Mouse (Mus musculus) midbrain, embryonic 14.5 days (tissue): ENCODE measurements around the gene Galnt18. TPM values are rescaled to one million over a fixed set of nuclear protein-coding genes. Genes with fewer than 3 reads are reported as not detected.
A peak's percentile ranks its signal among the peaks of the same experiment; 100 is the strongest.

Source experiments
- ATAC-seq: fragments of 200-750 bp; cut with Nextera tagmentation; 2 replicates; pipeline ENCODE4 v1.8.0; 2017; ENCODE audit warnings: moderate number of reproducible peaks, moderate library complexity; ENCODE audit not compliant: low FRiP score, low TSS enrichment
- DNase-seq: peaks from one replicate; pipeline ENCODE4 v3.0.0-alpha.2; 2015
- H3K27ac ChIP-seq: fragments of 300-500 bp; sonication (generic); replicated peaks from 2 replicates; pipeline ENCODE4 v1.5.1; 2014; ENCODE audit warnings: mild to moderate bottlenecking, low read depth, low read length, moderate library complexity
- H3K27me3 ChIP-seq: fragments of 300-500 bp; sonication (generic); 2 replicates; pipeline ENCODE4 v1.6.1; 2014; ENCODE audit warnings: low read length, control low read depth, mixed read lengths; ENCODE audit not compliant: control insufficient read depth, insufficient read depth
- H3K36me3 ChIP-seq: fragments of 300-500 bp; sonication (generic); 2 replicates; pipeline ENCODE4 v1.6.1; 2014; ENCODE audit warnings: low read length, control low read depth; ENCODE audit not compliant: control insufficient read depth, insufficient read depth
- H3K4me1 ChIP-seq: fragments of 300-500 bp; sonication (generic); 2 replicates; pipeline ENCODE4 v1.6.1; 2014; ENCODE audit warnings: mild to moderate bottlenecking, antibody characterized with exemption, low read length, control low read depth; ENCODE audit not compliant: control insufficient read depth, insufficient read depth
- H3K4me2 ChIP-seq: fragments of 300-500 bp; sonication (generic); 2 replicates; pipeline ENCODE4 v1.6.1; 2014; ENCODE audit warnings: mild to moderate bottlenecking, low read length, moderate library complexity
- H3K4me3 ChIP-seq: fragments of 300-500 bp; sonication (generic); replicated peaks from 2 replicates; pipeline ENCODE4 v1.5.1; 2014; ENCODE audit warnings: low read depth, low read length
- H3K9ac ChIP-seq: fragments of 300-500 bp; sonication (generic); replicated peaks from 2 replicates; pipeline ENCODE4 v1.6.1; 2014; ENCODE audit warnings: mild to moderate bottlenecking, low read length, moderate library complexity
- H3K9me3 ChIP-seq: fragments of 300-500 bp; sonication (generic); 2 replicates; pipeline ENCODE4 v1.6.1; 2016; ENCODE audit warnings: low read length, control low read depth, mixed read lengths; ENCODE audit not compliant: control insufficient read depth
- WGBS: fragments of 180-500 bp; shearing (Covaris S2); extraction: QIAGEN DNeasy Blood & Tissue Kit; methylation state at CpG from one replicate; pipeline ENCODE4 v1.1.7; 2014; 5-methylcytosine and 5-hydroxymethylcytosine counted together
- polyA plus RNA-seq: library from polyadenylated mRNA; unstranded; fragments of >200 nt; fragmentation: Nextera tagmentation; extraction: Ambion mirVana; gene quantifications from 2 replicates; pipeline ENCODE4 v1.2.1, GENCODE M21; 2014

Gene Galnt18
- polyA plus RNA-seq, 1 experiment from 2014 or later = 11.9 TPM

GRCm38 (mm10) chr7:111600756-111601155 is 179.0 kb downstream of the Galnt18 start:
- DNase-seq (peak; percentile 39), ATAC-seq (no peak)
- Histone ChIP-seq H3K4me1 (no peaks in the 10 kb centered on the region), H3K9ac (no peak overlapping the region), H3K9me3 (no peaks in the 10 kb centered on the region), H3K4me3 (no peak overlapping the region), H3K4me2 (no peak overlapping the region), H3K36me3 (no peaks in the 10 kb centered on the region), H3K27me3 (no peaks in the 10 kb centered on the region), H3K27ac (no peak overlapping the region)
- WGBS = 43% methylated on average over 6 of the region's 6 CpGs

GRCm38 (mm10) chr7:111593680-111594079 is 186.1 kb downstream of the Galnt18 start:
- ATAC-seq = no peak
- H3K9ac ChIP-seq = no peak overlapping the region
- no peak overlapping the region for H3K4me2 ChIP-seq
- 0 out of 2 replicates have a peak, but pooled peaks cover 3% of the 10 kb centered on the region for H3K4me1 ChIP-seq
- no peaks in the 10 kb centered on the region for H3K9me3 ChIP-seq
- 80% methylated on average over 6 of the region's 6 CpGs for WGBS
- no peaks in the 10 kb centered on the region for H3K27me3 ChIP-seq
- DNase-seq = no peak
- 0 out of 2 replicates have a peak overlapping the region, but pooled peaks have one; percentile 32 for H3K27ac ChIP-seq
- no peak overlapping the region for H3K4me3 ChIP-seq
- no peaks in the 10 kb centered on the region for H3K36me3 ChIP-seq

- H3K27ac ChIP-seq = no peak overlapping the region
- no peaks in the 10 kb centered on the region for H3K27me3 ChIP-seq
- DNase-seq = no peak
- H3K4me3 ChIP-seq = no peak overlapping the region
- H3K4me2 ChIP-seq = no peak overlapping the region
- WGBS = 81% methylated on average over 5 of the region's 5 CpGs
- ATAC-seq = no peak
- no peaks in the 10 kb centered on the region for H3K9me3 ChIP-seq
- H3K4me1 ChIP-seq = 0 out of 2 replicates have a peak, but pooled peaks cover 3% of the 10 kb centered on the region
- H3K36me3 ChIP-seq = no peaks in the 10 kb centered on the region
- H3K9ac ChIP-seq = no peak overlapping the region
These were observed 190.2 kb downstream of the Galnt18 start for GRCm38 (mm10) chr7:111589506-111590125.

GRCm38 (mm10) chr7:111588291-111588781 is 191.4 kb downstream of the Galnt18 start:
- no peaks in the 10 kb centered on the region for H3K4me1 ChIP-seq
- H3K9ac ChIP-seq = no peak overlapping the region
- H3K9me3 ChIP-seq = no peaks in the 10 kb centered on the region
- WGBS = 78% methylated on average over 4 of the region's 4 CpGs
- H3K4me2 ChIP-seq = no peak overlapping the region
- no peak overlapping the region for H3K27ac ChIP-seq
- ATAC-seq (no peak), DNase-seq (no peak)
- H3K4me3 ChIP-seq = no peak overlapping the region
- H3K27me3 ChIP-seq = no peaks in the 10 kb centered on the region
- H3K36me3 ChIP-seq = no peaks in the 10 kb centered on the region

- Histone ChIP-seq H3K9me3 (no peaks in the 10 kb centered on the region), H3K27me3 (no peaks in the 10 kb centered on the region), H3K4me3 (no peak overlapping the region), H3K4me1 (no peaks in the 10 kb centered on the region), H3K4me2 (no peak overlapping the region), H3K27ac (0 out of 2 replicates have a peak overlapping the region, but pooled peaks have one; percentile 27), H3K36me3 (no peaks in the 10 kb centered on the region), H3K9ac (no peak overlapping the region)
- DNase-seq = no peak
- no peak for ATAC-seq
- 70% methylated on average over 6 of the region's 6 CpGs for WGBS
These were observed 199.2 kb downstream of the Galnt18 start for GRCm38 (mm10) chr7:111580547-111580946.

- H3K4me3 ChIP-seq = no peak overlapping the region
- WGBS = 82% methylated on average over 2 of the region's 2 CpGs
- H3K9ac ChIP-seq = no peak overlapping the region
- no peaks in the 10 kb centered on the region for H3K36me3 ChIP-seq
- no peak overlapping the region for H3K4me2 ChIP-seq
- H3K27ac ChIP-seq = no peak overlapping the region
- no peaks in the 10 kb centered on the region for H3K27me3 ChIP-seq
- H3K9me3 ChIP-seq = no peaks in the 10 kb centered on the region
- DNase-seq (no peak), ATAC-seq (no peak)
- peaks cover 9% of the 10 kb centered on the region; the same call in 1 of the 2 replicates for H3K4me1 ChIP-seq
These were observed 204.7 kb downstream of the Galnt18 start for GRCm38 (mm10) chr7:111575096-111575495.

GRCm38 (mm10) chr7:111572336-111572735 is 207.4 kb downstream of the Galnt18 start:
- H3K27me3 ChIP-seq = no peaks in the 10 kb centered on the region
- H3K27ac ChIP-seq = no peak overlapping the region
- ATAC-seq = no peak
- peaks cover 9% of the 10 kb centered on the region; the same call in 1 of the 2 replicates for H3K4me1 ChIP-seq
- no peak overlapping the region for H3K4me3 ChIP-seq
- no peak for DNase-seq
- no peak overlapping the region for H3K9ac ChIP-seq
- H3K9me3 ChIP-seq = no peaks in the 10 kb centered on the region
- H3K36me3 ChIP-seq = no peaks in the 10 kb centered on the region
- WGBS = 88% methylated on average over 2 of the region's 2 CpGs
- no peak overlapping the region for H3K4me2 ChIP-seq

GRCm38 (mm10) chr7:111566838-111567237 is 212.9 kb downstream of the Galnt18 start:
- no peak overlapping the region for H3K9ac ChIP-seq
- no peak for DNase-seq
- WGBS = 81% methylated on average over 6 of the region's 6 CpGs

More at GRCm38 (mm10) chr7:111566838-111567237, 212.9 kb downstream of the Galnt18 start:
- Histone ChIP-seq H3K27me3 (no peaks in the 10 kb centered on the region), H3K9me3 (peaks cover 7% of the 10 kb centered on the region), H3K36me3 (no peaks in the 10 kb centered on the region), H3K4me2 (no peak overlapping the region), H3K4me3 (no peak overlapping the region), H3K27ac (no peak overlapping the region), H3K4me1 (no peaks in the 10 kb centered on the region)
- no peak for ATAC-seq
